Mouse (Mus musculus) induced T-regulatory cell, adult 2 months (primary cell): ENCODE results near the gene Irf4.
A peak's percentile ranks its signal among the peaks of the same experiment; 100 is the strongest.

Source experiments
- DNase-seq: peaks from one replicate; pipeline ENCODE4 v3.0.0-alpha.2; 2012; ENCODE audit warnings: low read depth

The Irf4 gene

DNA sequence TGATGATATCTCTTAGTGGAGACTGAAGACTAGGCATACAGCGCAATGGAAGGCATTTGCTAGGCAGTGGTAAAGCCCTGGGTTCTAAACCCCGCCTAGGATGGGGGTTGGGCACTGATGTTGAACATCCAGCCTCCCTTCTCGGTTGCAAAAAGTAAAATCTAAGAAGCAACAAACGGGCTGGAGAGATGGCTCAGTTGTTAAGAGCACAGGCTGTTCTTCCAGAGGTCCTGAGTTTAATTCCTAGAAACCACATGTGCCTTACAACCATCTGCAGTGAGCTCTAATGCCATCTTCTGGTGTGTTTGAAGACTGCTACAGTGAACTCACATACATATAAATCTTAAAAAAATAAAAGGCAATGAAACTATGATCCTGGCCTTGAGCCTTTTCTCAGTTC lies 13.2 kb downstream of the Irf4 start:
- DNase-seq, result no peak

- DNase-seq, result peak; percentile 72
Measured at GRCm38 (mm10) chr13:30764014-30764740, 15.2 kb downstream of the Irf4 start.

DNA sequence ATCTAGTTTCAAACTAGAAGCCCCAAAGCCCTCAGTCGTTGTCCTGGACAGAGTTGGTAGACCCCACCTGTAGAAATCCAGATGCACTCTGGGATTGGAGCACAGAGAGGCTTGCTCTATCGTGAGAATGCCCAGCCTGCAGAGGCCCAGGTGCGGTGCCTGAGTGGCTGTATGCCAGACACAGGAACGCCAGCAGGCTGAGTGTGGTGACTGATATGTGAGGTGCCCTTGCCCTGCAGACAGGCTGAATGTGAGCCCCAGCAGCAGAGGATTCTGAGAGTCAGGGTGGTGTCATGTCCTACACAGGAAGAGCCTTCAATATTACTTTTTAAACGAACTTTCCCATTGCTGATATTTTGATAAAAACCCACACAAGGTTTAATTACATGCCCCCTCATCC lies 16.9 kb downstream of the Irf4 start:
- DNase-seq, result peak; percentile 52

DNA sequence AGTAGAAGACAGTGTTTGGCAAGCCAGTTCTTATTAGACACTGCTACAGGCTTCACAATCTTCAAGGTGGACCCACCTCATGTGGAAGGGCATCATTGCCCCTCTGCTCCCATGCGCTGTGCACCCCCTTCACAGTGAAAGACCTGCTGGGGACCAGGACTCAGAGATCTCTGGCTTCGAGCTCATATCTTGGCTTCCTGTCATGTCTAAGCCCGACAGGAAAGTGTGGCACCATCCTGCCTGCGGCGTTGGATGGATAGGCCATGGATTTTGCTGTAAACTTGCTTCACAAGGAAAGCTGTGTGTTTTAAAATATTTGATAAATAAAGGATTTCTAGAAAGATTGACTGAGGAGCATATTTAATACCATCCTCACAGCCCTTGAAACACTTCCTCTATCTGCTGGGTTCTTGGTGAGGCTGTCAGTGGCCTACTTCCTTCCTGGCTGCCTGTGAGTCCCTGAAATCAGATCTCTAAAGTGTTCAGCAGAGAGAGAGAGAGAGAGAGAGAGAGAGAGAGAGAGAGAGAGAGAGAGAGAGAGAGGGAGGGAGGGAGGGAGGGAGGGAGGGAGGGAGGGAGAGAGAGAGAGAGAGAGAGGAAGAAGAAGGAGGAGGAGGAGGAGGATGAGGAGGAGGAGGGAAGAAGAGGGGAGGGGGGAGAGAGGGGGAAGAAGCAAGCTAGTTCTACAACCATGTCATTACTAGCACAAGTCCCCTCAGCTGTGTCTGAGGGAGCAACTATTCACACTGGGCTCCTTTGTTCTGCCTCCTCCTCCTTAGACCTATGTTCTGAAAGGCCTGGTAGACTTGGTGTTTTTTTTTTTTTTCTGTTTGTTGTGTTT lies 17.8 kb downstream of the Irf4 start:
- peak; percentile 71 for DNase-seq

- DNase-seq, result no peak
Measured at GRCm38 (mm10) chr13:30767477-30768127, 18.6 kb downstream of the Irf4 start.

- DNase-seq, result peak; percentile 46
Measured at GRCm38 (mm10) chr13:30776021-30776420, 27.0 kb downstream of the Irf4 start.

GRCm38 (mm10) chr13:30777678-30778179 lies 28.7 kb downstream of the Irf4 start:
- peak; percentile 74 for DNase-seq

DNA sequence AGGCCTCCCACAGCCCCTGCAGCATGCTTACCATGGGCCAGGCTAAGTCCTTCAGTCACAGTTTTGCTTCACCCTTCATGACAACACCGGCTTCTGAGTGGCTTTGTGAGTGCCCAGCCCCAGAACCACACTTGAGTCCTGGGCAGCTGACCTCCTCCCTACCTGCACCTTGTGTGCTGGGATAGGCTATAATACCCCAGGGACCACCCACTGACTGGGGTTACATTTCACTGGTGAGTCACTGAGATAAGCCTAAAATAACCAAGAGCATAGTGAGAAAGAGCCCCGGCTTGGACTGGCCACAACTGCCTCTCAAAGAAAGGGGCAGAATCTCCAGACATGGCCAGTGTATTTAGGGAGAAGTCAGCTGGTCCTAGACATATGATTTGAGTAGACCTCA lies 32.9 kb downstream of the Irf4 start:
- DNase-seq, result no peak

DNA sequence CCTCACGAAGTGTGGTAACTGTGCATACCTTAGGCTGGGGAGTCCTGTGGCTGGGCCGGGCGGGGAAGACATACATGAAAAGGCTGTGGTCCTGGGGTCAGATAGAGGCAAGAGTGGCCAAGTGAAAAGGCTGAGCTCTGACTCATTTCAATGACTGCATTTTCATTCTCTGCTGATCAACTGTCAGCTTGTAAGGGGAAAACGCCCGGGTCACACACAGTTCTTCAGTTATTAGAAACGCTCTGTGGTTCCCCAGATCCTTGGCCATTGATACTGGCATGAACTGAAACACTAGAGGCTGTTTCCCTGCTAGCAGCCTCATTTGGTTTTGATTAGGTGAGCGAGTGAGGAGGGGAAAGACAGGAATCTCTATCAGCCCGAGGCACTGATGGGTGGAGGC lies 33.4 kb downstream of the Irf4 start:
- no peak for DNase-seq

GRCm38 (mm10) chr13:30785423-30786040 lies 36.5 kb downstream of the Irf4 start:
- peak; percentile 63 for DNase-seq

DNA sequence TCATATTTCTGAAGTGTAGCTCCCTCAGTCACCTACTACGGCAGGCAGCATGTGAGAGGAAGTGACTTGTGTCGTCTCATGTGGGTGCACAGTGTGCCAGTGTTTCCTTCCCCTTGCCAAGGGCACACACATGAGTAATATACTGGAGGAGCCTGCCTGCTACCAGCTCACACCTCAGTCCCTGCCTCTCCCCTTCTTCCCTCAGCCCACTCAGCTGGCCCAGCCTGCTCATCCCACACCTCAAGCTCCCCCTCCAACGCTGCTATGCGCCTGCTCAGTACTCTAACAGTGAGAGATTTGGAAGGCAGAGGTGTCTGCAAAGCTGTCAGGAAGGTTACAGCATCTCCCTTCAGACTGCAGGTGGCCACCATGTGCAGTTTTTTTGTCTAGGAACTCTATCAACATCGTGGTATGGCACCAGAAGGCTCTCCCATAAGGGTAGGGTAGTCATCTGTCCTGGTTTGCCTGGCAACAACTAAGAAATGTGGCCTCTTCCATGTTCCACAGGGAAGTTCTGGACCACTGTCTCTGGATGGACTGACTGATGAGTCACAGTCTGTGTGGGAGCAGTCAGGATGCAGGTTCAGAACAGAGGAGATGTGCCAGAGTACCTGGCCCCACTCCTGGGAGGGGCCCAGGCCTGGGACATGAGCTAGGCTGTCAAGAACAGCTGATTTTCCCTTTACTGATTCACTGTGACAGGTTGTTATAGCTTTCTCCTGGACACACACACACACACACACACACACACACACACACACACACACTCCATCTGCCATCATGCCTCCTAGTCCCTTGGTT lies 37.4 kb downstream of the Irf4 start:
- peak; percentile 84 for DNase-seq

- DNase-seq, result no peak
Measured at GRCm38 (mm10) chr13:30787036-30787320, 38.0 kb downstream of the Irf4 start.

DNA sequence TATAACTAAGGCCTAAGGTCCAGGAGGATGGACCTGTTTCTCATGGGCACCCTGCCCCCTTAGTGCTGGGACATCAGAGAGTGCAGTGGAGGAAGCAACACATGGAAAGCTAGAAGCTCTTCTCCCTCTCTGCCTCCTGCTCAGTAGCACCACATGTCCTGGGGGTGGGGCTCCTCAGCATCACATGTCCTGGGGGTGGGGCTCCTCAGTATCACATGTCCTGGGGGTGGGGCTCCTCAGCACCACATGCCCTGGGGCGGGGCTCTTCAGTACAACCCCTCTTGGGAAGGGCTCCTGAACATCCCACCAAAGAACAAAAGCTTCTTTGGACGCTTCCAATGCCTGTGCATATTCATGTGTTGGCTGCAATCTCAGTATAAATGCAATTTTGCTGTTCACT lies 38.5 kb downstream of the Irf4 start:
- DNase-seq, result peak; percentile 38

- peak; percentile 42 for DNase-seq
Measured at GRCm38 (mm10) chr13:30787960-30788359, 38.9 kb downstream of the Irf4 start.

- peak; percentile 48 for DNase-seq
Measured at GRCm38 (mm10) chr13:30788421-30788820, 39.4 kb downstream of the Irf4 start.

DNA sequence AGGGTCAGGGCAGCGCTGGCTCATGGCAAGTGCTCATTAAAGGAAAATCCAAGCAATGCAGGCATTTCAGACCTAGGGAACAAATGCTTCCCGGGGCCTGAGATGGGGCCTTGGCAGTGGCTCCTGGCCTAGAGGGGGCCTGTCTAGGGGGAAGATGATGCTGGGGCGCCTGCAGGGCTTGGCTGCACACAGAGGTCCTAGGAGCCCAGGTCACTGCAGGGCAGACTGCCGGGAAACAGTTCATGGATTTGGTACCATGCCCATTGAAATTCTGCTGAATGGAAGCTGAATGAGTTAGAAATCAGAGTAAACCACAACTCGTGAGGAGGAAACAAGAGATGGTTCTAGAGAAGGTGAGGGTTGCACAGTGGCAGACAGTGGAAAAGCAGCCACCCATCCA lies 41.0 kb downstream of the Irf4 start:
- no peak for DNase-seq

DNA sequence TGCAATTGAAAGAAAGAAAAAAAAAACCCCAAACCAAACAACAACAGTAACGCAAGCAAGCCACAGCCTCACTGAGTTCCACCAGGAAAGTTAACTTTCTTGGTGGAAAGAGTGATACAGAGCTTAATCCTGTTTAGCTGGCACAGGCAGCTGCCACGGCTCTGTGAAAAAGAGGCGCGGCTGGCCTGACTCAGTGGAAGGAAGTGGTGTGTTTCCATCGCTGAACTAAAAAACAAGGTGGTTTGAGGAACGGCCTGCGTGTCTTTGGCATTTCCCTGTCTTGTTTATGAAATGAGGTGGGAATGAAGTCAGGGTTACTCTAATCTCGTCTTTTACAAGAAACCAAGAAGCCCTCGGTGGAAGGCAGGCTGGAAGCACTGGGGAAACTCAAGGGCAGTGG lies 43.3 kb downstream of the Irf4 start:
- DNase-seq, result peak; percentile 90

GRCm38 (mm10) chr13:30792741-30793140 lies 43.7 kb downstream of the Irf4 start:
- DNase-seq, result no peak

- no peak for DNase-seq
Measured at GRCm38 (mm10) chr13:30793196-30793595, 44.2 kb downstream of the Irf4 start.

DNA sequence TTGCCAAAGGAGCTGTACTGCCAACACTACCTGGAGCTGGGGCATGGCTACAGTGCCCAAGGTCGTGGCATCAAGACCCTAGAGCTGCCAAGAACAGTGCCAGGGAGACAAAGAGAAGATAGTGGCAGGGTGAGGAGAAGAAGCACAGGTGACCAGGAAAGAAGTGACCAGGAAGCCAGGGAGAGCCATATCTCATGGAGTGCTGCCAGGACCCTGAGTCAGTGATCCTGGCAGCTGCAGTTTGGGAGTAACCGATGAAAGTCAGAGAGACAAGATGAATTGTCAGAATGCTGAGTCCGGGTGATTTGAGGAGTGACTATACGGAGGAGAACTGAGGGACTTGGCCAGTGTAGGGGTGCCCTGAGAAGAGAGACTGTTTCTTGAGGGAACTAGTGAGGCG lies 44.6 kb downstream of the Irf4 start:
- no peak for DNase-seq

DNA sequence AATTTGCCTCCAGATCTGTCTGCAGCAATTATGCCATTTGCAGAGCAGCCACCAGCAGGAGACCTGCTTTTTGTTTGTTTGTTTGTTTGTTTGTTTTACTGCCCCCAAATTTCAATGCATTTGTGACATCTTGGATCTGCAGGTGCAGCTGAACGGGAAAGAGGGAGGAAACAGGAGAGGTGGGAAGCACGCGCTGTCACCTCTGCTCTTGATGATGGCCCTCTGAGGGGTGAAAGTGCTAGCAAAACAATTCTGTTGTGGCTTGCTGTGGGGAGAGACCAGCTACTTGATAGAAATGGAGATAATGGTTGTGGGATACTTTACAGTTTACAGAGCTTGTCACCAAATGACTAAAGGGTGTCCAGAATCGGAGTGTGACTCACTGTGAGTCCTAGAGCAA lies 46.9 kb downstream of the Irf4 start:
- DNase-seq, result peak; percentile 52

DNA sequence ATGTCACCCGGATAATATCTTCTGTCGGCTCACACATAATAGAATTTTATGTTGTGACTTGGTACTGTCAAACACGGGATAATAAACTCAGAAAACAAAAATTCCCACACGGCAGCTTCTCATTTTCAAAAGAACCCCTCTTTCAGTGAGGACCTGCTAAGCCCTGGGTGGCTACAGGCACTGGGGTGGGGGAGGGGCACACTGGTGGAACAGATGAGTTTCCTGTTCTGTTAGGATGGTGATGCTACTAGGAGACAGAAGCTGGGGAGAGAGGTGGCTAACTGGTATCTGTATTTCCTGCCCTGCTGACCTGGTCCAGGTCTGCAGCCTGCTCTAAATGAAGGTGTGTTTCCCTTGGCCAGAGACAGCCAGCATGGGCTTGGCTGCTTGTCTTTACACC lies 52.9 kb downstream of the Irf4 start:
- DNase-seq, result no peak
